Mouse (Mus musculus) hematopoietic stem cell, adult 5-6 weeks (primary cell): Measurements from ENCODE around the gene Fcrl5. TPM values are rescaled to one million over a fixed set of nuclear protein-coding genes. Genes with fewer than 3 reads are reported as not detected.
A peak's percentile ranks its signal among the peaks of the same experiment; 100 is the strongest.

Experiments used
- ATAC-seq, 2 experiments: fragments of 125-278 bp in 1 of 2; replicated peaks in 1 of 2; 2 replicates each; pipeline ENCODE4 v1.8.0; 2016 to 2017; ENCODE audit warnings: inconsistent platforms in 2 of 2, mild to moderate bottlenecking in 2 of 2, moderate number of reproducible peaks in 2 of 2, low read depth in 1 of 2, moderate TSS enrichment in 1 of 2; ENCODE audit not compliant: low FRiP score in 2 of 2, poor library complexity in 2 of 2, severe bottlenecking in 2 of 2, insufficient read depth in 1 of 2, low TSS enrichment in 1 of 2
- total RNA-seq: library from RNA; stranded (forward); fragments of 172-1452, 232-1000 nt; gene quantifications from 2 replicates; pipeline ENCODE4 v1.2.3, GENCODE M21; 2017

The Fcrl5 gene
- total RNA-seq, 1 experiment from 2014 or later: not detected

DNA sequence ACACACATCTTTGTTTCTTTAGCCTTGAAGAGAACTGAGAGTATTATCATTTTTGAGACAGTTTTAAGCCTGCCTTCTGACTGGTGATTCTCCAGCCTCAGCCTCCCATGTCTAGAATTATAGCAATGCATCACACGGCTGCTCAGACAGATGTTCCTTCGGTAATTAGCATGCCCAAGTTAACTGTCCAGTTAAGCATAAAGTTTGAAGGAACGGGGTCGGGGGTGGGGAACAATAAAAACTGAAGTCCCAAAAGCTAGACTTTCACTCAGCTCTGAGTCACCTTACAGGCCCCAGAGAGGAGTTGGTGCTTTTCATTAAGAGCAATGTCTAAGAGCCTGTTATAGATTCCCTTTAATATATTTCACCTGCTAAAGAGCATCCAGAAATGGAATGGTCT, 51.8 kb downstream of the Fcrl5 start:
- ATAC-seq: no peak

DNA sequence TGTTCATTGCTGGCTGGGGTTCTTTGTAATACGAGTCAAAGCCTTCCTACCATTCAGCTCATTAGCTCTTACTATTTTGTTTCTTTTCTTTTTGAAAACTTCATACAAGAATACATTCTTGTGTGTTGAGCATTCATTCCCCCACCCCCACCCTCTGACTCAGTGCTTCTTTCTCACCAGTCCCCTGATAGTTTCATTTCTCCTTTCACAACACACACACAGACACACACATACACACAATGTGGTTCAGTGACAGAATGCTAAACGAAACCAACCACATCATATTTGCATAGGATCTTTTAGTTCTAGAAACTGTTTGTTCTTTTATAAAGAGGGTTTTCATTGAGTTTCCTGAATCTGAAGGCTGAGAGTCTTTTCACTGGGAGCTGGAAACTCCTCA, 52.3 kb downstream of the Fcrl5 start:
- ATAC-seq: no peak

DNA sequence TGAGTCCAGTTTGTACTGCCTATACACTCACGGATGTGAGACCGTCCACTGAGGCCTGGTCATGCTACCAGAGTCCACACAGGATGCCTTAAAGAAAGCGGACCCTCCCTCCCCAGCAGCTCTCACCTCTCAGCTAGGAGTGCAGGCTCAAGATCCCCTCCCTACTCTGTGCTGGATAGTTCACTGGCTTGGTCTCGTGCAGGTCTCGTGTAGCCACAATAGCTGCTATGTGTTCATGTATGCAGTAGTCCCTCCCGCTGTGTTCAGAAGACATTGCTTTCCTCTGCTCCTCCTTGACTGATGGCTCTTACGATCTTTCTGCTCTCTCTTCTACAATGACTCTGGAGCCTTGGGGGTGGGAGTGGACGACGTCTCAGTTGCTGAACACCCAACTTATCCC, 62.7 kb downstream of the Fcrl5 start:
- no peak for ATAC-seq

DNA sequence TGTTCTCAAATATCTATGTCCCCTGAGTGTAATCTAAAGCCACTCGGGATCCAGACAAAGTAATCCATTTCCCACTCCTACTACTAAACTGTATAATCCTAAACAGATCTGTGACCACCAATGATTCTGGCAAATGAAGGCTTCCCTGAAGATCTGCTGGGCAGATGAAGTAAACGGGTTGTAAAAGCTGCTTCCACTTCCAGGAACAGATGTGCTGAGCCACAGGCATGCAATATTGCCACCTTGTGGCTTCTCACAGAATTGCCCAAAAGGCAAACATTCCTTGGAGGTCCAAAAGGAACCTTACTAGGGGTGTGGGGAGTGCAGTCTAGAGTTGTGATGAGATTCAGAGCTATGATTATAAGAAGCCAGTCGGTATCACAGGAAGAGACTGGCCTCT, 63.5 kb downstream of the Fcrl5 start:
- peak; percentile 76 to 79; a peak in 2 of 4 replicates for ATAC-seq

DNA sequence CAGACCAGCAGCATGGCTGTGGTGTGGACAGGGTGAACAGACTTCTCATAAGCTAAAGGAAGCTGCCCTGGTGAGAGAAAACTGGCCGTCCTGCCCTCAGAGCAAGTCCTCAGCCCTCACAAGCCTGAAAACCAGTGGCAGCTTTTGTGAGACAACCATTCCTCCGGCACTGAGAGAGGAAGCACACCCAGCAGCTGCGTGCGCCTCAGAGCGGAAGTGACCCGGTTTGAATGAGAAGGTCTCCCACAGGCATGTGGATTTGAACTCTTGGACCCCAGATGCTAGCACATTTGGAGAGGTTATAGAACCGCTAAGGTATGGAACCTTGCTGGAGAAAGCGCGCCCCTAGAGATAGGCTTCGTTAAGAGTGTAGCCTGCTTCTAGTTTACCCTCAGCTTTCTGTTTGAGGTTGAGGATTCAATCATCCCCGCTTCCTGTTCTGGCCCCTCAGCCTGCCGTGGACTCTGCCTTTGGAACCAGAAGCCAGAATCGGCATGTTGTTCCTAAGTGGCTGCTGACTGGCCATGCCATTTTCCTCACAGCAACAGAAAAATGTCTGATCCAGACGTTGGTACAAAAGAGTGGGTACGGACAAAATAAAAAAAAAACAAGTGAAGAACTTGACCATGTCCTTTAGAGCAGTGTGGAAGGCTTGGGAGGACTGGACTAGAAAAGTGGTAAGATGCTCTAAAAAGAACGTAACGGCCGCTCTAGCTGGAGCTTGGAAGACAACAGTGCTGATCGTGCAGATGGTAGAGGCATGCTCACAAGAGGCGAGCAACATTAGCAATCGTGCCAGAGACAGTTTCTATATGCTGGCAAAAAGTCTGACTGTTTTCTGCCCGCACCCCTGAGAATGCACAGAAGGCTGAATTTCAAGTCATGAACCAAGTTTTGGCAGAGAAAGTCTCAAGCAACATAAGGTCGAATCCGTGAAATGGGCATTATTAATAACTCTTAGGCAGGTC, 64.8 kb downstream of the Fcrl5 start:
- ATAC-seq: peak; percentile 37 to 51; a peak in 2 of 4 replicates

DNA sequence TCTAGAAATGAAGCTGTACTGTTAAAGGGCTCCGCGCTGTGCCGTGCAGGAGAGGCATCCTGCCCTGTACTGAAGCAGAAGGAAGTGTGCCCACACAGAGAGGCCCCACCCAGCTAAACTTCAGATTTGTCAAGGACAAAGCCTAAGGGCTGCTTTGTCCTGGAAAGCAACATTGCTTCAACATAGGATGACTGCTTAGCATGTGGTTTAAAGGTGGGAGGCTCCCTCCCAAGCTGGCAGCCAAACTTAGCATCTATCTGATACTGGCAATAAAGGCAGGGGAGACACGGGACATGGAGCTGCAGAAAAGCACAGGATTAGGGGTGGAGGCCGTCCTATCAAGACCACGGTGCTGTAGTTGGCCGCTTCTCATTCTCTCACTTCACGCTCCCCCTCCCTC, 65.6 kb downstream of the Fcrl5 start:
- ATAC-seq: no peak

DNA sequence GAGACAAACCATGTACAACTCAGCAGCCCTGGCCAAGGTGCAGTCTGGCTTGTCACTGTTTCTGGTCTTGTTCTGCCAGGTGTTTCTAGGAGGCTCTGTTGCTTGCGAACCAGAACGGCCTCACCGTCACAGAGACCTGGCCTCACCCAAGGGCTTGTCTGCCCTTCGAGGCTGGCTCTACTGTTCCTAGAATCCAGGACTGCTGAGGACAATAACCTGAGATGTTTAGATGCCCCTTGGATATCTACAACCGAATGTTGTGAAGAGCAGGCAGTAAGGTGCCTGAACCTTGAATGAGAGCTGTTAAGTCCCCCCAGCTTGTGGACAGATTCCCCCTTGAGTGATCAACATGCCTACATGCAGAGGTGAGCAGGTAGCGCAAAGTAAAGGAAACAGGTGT, 67.2 kb downstream of the Fcrl5 start:
- ATAC-seq: no peak

DNA sequence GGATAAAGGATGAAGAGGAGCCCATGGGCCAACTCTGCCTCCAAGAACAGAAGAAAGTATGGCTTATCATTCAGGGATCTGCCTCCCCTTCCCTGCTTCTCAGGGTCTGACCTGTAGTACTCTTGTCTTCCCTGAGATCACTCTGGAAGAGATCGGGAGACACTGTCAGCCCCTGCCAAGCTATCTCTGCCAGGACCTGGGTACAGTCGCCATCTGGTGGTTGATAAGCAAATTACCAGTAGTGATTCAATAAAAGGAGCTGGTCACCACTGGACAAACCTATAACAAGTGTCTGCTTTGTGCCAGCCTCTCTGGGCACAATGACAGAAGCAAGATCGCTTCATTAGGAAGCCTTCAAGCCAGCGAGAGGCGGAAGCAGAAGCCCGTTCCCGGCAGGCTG, 68.8 kb downstream of the Fcrl5 start:
- ATAC-seq: peak in 1 of 2 experiments; percentile 42; a peak in 1 of 4 replicates

DNA sequence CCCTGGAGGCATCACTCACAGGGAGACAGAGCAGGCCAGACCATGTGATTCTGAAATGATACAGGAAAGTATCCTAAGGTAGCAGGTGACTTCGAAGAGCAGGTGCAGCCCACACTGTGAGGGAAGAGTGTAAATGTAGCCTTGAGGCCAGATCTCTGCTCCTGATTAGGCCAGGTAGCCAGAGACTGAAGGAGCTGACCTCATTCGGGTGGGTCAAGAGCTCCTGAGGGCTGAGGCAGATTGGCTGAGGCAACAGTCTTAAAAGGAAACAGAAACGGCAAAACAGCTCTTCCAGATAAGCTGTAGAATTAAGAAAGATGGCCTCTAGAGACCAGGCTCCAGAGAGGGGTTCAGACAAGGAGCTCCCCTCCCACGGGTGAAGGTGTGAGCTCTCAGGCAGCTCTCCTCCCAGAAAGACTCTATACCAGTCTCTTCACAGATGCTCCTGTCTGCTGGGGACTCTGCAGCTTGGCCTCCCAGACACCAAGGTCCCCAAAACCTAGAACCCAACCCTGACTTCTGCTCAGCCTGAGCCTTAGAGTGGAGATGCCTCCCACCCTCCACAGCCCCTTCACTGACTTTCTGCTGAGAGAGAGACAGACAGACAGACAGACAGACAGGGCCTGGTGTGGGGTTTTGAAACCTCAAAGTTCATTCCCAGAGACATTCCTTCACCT, 69.3 kb downstream of the Fcrl5 start:
- no peak for ATAC-seq

DNA sequence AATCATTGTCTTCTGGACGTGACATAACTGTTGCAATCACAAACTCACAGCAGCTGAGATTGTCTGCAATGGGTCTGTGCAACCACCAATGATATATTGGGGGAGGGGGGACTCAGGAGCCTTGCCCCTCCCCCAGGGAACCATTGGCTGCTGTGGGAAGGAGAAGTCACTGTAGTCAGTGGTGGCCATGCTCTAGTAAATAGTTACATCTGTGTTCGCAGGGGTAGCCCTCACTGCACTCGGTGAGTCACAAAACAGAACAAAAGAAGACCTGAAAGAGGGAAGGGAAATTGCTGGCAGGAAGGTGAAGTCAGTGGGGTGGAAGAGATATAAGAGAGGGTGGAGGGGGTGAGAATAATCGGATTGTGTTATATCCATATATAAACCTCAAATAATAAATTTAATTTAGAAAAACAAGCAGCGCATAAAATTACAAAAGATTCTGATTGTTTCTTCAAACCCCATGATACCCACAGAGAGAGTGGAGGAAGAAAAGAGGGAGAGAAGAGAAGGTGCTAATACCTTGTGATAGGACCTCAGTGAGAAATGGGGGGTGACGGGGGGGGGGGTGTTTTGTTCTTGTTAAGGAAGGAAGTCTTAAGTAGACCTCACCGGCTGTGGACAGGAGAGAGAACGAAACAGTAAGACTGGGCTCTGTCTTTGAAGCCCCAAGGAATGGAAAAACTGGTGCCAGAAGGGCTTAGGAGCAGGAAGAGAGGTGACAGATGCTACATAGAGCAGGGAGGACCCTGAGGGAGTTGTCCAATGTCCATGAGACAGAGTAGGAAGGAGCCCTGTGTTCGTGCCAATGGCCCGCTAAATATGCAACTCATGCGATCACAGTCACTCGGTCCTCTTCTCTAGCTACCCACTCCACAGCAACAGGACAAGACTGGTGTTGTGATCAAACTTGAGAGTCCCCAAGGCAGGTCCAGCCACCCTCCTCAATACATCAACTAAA, 71.2 kb downstream of the Fcrl5 start:
- no peak for ATAC-seq

DNA sequence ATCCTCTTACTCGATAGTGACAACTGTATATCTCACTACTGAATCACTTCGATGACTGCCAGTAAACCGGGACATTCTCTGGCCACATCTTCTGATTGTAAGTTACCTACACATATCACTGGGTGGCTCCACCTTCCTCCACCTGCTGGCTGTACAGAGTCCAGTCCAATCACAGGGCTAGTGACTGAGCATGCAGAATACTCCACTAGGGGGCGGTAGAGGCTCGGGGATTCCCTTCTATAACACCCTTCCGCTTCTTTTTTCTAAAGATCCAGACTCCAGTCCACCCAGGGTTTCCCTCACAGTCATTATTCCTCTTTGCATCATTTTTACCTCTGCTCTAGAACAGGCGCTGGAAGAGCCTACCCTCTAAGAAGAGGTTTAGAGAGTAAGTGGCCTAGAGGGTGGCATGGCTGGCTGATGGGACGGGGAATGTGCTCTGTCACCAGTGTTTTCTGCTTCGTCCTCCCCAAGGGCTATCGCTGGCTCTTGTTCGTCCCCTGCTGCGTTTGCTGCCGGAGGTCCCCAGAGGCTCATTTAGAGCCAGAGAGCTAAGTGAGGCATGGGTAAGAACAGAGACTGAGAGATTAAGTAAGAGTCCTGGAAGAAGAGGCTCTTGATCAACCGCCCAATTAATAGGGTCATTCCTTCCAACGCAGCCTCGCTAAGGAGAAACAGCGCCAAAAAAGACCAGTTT, 72.8 kb downstream of the Fcrl5 start:
- peak; percentile 54 to 57 for ATAC-seq

DNA sequence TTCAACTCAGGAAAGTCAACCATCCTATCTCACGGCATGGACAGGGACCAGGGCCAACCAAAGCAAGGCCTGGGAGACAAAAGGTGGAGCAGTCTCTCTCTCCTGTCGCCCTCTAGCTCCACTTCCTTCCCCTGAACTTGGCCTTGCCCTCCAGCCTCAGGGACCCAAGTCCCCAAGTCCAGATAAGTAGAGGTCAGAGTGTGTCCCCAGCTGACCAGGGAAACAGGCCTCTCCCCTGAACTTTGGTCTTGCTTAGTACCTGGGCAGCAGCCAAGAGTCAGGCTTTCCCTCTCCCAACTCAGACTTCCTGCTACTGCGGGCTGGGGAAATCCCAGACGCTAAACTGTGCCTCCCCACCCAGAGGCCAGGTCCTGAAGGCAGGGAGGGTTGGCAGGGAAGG, 73.5 kb downstream of the Fcrl5 start:
- no peak for ATAC-seq

DNA sequence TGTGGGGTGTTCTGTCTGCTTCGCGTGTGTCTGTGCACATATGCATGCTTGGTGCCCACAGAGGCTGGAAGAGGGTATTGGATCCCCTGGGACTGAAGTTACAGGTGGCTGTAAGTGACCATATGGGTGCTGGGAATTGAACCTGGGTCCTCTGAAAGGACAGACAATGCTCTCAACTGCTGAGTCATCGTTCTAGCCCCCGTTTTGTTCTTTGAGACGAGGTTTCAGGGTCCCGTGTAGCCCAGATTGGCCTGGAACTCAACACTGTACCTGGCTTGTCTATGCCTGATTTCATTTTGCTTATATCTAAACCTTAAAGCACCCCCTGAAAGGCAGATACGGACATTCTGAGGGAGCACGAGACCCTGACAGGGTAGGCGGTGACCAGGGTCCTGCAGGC, 75.3 kb downstream of the Fcrl5 start:
- ATAC-seq: no peak

DNA sequence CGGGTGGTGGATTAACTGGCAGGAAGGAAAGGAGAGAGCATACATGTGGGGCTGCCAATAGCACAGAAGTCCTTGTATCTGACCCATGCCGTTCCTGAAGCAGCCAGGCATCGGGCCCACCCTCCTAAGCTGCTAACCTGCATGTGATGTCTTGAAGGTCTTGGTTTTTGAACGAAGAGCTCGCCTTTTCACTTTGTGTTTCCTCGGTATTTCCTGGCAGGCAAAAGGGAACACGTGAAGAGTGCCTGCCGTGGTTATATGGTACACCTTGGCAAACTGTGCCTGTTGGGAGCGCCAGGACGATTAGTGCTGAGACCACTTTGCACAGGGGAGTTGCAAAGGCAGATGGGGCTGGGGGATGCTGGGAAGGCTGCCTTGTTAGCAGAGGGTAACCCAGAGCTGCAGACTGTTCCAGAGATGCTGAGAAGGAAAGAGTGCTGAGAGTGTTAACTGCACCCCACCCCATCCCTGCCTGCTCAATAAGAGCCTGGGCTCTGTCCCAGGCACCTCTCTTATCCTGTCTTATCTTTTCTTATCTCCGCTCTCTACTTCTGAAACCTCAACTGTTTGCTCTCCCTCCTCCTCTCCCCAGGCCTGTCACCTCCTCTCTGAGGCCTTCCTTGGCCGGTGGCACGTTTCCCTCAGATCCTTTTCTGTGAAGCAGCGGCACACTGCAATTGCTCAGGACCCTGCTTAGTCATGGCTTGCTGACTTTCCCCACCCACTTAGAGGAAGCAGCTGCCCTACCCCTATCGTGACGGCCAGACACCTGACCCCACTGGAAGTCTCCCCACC, 76.6 kb downstream of the Fcrl5 start:
- peak; percentile 81 to 84 for ATAC-seq

DNA sequence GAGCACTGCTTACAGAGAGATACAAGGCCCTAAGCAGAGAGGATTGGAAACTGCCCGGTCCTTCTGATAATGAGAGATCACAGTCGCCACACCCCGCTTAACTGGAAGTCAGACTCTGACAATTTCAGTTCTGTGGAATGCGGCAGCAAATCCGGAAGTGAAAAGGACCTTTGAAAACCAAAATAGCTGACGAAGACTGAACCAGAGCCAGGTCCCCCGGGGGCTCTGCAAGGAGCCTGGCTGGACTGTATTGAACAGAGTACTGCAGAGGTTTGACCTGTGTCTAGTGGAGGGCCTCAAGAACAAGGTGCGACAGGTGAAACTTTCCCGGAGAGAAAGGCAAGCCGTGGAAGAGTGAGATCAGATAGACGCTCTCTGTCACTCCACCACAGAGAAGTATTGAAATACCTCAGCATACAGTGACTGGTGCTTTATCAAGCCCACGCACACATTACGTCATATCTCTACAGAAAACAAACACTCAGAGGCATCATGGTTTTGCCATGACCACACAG, 80.1 kb downstream of the Fcrl5 start:
- ATAC-seq: 0 out of 4 replicates have a peak, but pooled peaks have one; percentile 18 to 35

DNA sequence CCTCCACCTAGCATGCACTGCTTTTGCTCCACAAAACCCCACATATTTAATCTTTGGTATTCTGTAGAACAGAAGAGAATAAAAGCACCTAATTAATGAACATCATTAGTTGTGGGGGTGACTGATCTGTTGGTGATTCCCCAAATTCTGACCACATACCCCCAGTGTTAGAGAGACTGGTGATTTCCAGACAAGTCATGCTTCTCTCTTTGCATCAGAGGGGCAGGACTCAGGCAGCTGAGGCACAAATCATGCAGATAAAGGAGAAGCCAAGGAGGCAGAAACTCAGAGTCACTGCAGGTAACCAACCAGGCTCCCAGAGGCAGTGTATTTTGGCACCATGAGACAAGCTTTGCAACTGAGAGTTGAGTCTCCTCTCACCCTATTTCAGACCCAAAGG, 82.9 kb downstream of the Fcrl5 start:
- no peak for ATAC-seq
